Mouse (Mus musculus) embryonic fibroblast, embryonic 13.5 days (primary cell): ENCODE results near the gene Zmat3.

Experiments
- CTCF ChIP-seq: IDR thresholded peaks from 2 replicates; pipeline ENCODE4 v1.5.1; 2011; ENCODE audit warnings: mild to moderate bottlenecking, control low read depth, low read length, moderate library complexity, borderline replicate concordance; ENCODE audit not compliant: insufficient read depth
- POLR2A ChIP-seq: IDR thresholded peaks from 2 replicates; pipeline ENCODE4 v1.6.1; 2011; ENCODE audit warnings: low read depth, mild to moderate bottlenecking, control low read depth, low read length, moderate library complexity

- TF ChIP-seq POLR2A, result no peak
- TF ChIP-seq CTCF, result no peak
Measured at GRCm38 (mm10) chr3:32399381-32399780, 33.6 kb upstream of the Zmat3 start.
